In the genomic region with DNA sequence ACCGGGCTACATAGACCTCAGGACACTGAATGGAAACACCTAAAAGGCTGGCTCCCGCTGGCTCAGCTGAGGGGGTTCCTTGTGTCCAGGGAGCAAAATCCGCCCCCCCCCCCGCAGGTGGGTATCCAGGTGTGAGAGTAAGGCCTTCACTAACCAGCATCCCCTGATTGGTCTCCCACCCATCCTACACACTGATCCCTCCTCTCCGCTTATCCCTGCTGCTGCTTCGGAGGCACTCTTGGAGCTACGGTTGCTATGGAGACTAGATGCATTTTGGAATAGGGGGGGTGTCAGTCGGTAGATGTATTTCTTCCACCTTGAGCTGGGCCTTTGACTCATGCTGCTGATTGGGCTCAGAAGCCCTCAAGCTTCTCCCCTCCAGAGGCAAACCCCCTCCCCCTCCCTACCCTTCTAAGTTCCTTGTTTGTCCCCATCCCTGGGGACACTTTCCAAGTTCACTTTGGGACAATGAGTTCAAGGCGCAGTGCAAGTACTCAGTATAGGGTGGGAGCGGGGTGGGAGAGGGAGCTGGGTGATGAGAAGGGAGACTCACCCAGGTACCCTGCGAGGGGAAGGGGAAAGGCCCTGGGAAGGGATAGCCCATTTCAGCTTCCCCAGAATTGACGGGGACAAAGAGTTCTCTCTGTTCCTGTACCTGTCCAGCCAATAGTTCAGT, we compare ENCODE assay signal across 8 mouse cellular contexts. TPM values are rescaled to one million over a fixed set of nuclear protein-coding genes. Genes with fewer than 3 reads are reported as not detected.
DNase-seq lines count a peak whose midpoint lies in the region; ATAC-seq and TF ChIP-seq lines count a peak whose summit lies in the region.

No protein-coding gene starts in this region.

- TF ChIP-seq CTCF in cortical plate, adult 2 months (IDR thresholded peaks at IDR 0.05; ENCODE audit: extremely low read depth, insufficient read depth, low read length), result no peak

- 8% methylated on average over 12 of the region's 12 CpGs for WGBS in heart, embryonic 13.5 days
- 4% methylated on average over 12 of the region's 12 CpGs for WGBS in intestine, embryonic 16.5 days
- 5% methylated on average over 12 of the region's 12 CpGs for WGBS in neural tube, embryonic 13.5 days

- H3K4me2 ChIP-seq in heart, embryonic 13.5 days, result peak overlapping the region; percentile 76
- H3K4me2 ChIP-seq in intestine, embryonic 16.5 days (ENCODE audit: low read depth, low read length), result peak overlapping the region; percentile 77
- H3K4me2 ChIP-seq in neural tube, embryonic 13.5 days, result peak overlapping the region; percentile 87

- DNase-seq in heart, postnatal 25 days (ENCODE audit: low spot score), result no peak
- DNase-seq in T-cell, adult 2 months (ENCODE audit: low spot score), result no peak
- no peak for DNase-seq in adrenal gland, postnatal 14 days

- H3K27ac ChIP-seq in heart, embryonic 13.5 days (replicated peaks), result no peak overlapping the region
- peak overlapping the region; percentile 95 for H3K27ac ChIP-seq in cortical plate, adult 2 months (ENCODE audit: insufficient read depth, low read length)
- no peak overlapping the region for H3K27ac ChIP-seq in intestine, embryonic 16.5 days (ENCODE audit: low read length)
- H3K27ac ChIP-seq in neural tube, embryonic 13.5 days (replicated peaks), result peak overlapping the region; percentile 86

- intact Hi-C loops in heart, postnatal 25 days (cut with DNase I), result no loop called here

- H3K9me3 ChIP-seq in heart, embryonic 13.5 days, result no peaks in the 10 kb centered on the region
- no peaks in the 10 kb centered on the region for H3K9me3 ChIP-seq in intestine, embryonic 16.5 days (ENCODE audit: control insufficient read depth, low read length)
- H3K9me3 ChIP-seq in neural tube, embryonic 13.5 days, result no peaks in the 10 kb centered on the region

- TF ChIP-seq POLR2A in cortical plate, adult 2 months (IDR thresholded peaks at IDR 0.05; ENCODE audit: extremely low read depth, insufficient read depth, low read length), result peak; percentile 81

- no peaks in the 10 kb centered on the region for H3K36me3 ChIP-seq in heart, embryonic 13.5 days
- no peaks in the 10 kb centered on the region for H3K36me3 ChIP-seq in intestine, embryonic 16.5 days (ENCODE audit: control insufficient read depth, insufficient read depth, low read length)
- H3K36me3 ChIP-seq in neural tube, embryonic 13.5 days, result peaks cover 4% of the 10 kb centered on the region

- no peak overlapping the region for H3K9ac ChIP-seq in heart, embryonic 13.5 days
- H3K9ac ChIP-seq in intestine, embryonic 16.5 days (ENCODE audit: low read depth, low read length), result no peak overlapping the region
- H3K9ac ChIP-seq in neural tube, embryonic 13.5 days, result peak overlapping the region; percentile 96

- H3K4me1 ChIP-seq in heart, embryonic 13.5 days, result peaks cover 40% of the 10 kb centered on the region
- H3K4me1 ChIP-seq in cortical plate, adult 2 months (ENCODE audit: control insufficient read depth, insufficient read depth, low read length), result peaks cover 12% of the 10 kb centered on the region
- peaks cover 40% of the 10 kb centered on the region for H3K4me1 ChIP-seq in intestine, embryonic 16.5 days (ENCODE audit: control insufficient read depth, insufficient read depth, low read length)
- H3K4me1 ChIP-seq in neural tube, embryonic 13.5 days (replicated peaks), result peaks cover 54% of the 10 kb centered on the region

- H3K4me3 ChIP-seq in heart, embryonic 13.5 days, result peak overlapping the region; percentile 53
- H3K4me3 ChIP-seq in cortical plate, adult 2 months (ENCODE audit: insufficient read depth, low read length), result peak overlapping the region; percentile 48
- peak overlapping the region; percentile 51 for H3K4me3 ChIP-seq in intestine, embryonic 16.5 days (ENCODE audit: low read length)
- H3K4me3 ChIP-seq in neural tube, embryonic 13.5 days, result peak overlapping the region; percentile 82

- H3K27me3 ChIP-seq in heart, embryonic 13.5 days (replicated peaks), result peaks cover 90% of the 10 kb centered on the region
- peaks cover 59% of the 10 kb centered on the region for H3K27me3 ChIP-seq in intestine, embryonic 16.5 days (replicated peaks; ENCODE audit: control insufficient read depth, insufficient read depth, low read length)
- peaks cover 57% of the 10 kb centered on the region for H3K27me3 ChIP-seq in neural tube, embryonic 13.5 days

- ATAC-seq in heart, embryonic 13.5 days (ENCODE audit: extremely low read depth, insufficient number of reproducible peaks, low FRiP score, low TSS enrichment), result no peak
- ATAC-seq in intestine, embryonic 16.5 days, result no peak
- peak; percentile 67 for ATAC-seq in neural tube, embryonic 13.5 days (ENCODE audit: low read depth)
- no peak for ATAC-seq in erythroid progenitor cell, adult 5-6 weeks (replicated peaks; ENCODE audit: low FRiP score, poor library complexity, severe bottlenecking)

RNA-seq across cellular contexts. Expression of gene Agap2, which starts 3.1 kb away (rescaled TPM):
- not detected in 2 replicates for polyA plus RNA-seq in heart, embryonic 13.5 days (2015; fragmentation: Nextera tagmentation; extraction: Ambion mirVana)
- 1 to 10 TPM; 5.9 to 7.3 TPM for total RNA-seq in heart, postnatal 25 days (2021)
- polyA plus RNA-seq in cortical plate, adult 2 months (2012; rRNA removed), result 383 and 414 TPM in 2 replicates
- polyA plus RNA-seq in intestine, embryonic 16.5 days (2015; fragmentation: Nextera tagmentation; extraction: Ambion mirVana), result 0.05 and 0.21 TPM in 2 replicates
- polyA plus RNA-seq in neural tube, embryonic 13.5 days (2015; fragmentation: Nextera tagmentation; extraction: Ambion mirVana), result 1.9 and 2.3 TPM in 2 replicates
- 1.1 and 3.8 TPM in 2 replicates for total RNA-seq in erythroid progenitor cell, adult 5-6 weeks (2015; ENCODE audit: low replicate concordance)
- total RNA-seq in erythroid progenitor cell, adult 5-6 weeks (2017; ENCODE audit: low replicate concordance), result 2.2 and 51.8 TPM in 2 replicates
- 6.9 and 14.3 TPM in 2 replicates for total RNA-seq in adrenal gland, postnatal 14 days (2021)

RNA-seq across cellular contexts. Expression of gene Tspan31, which starts 8.1 kb away (rescaled TPM):
- polyA plus RNA-seq in heart, embryonic 13.5 days (2015; fragmentation: Nextera tagmentation; extraction: Ambion mirVana), result 110 and 114 TPM in 2 replicates
- total RNA-seq in heart, postnatal 25 days (2021), result 10 to 100 TPM; 43.4 to 47.4 TPM
- polyA plus RNA-seq in cortical plate, adult 2 months (2012; rRNA removed), result 81.3 and 88.3 TPM in 2 replicates
- 189 and 206 TPM in 2 replicates for polyA plus RNA-seq in intestine, embryonic 16.5 days (2015; fragmentation: Nextera tagmentation; extraction: Ambion mirVana)
- 125 and 136 TPM in 2 replicates for polyA plus RNA-seq in neural tube, embryonic 13.5 days (2015; fragmentation: Nextera tagmentation; extraction: Ambion mirVana)
- total RNA-seq in erythroid progenitor cell, adult 5-6 weeks (2015; ENCODE audit: low replicate concordance), result 13.0 and 18.0 TPM in 2 replicates
- total RNA-seq in erythroid progenitor cell, adult 5-6 weeks (2017; ENCODE audit: low replicate concordance), result 6.6 and 8.5 TPM in 2 replicates
- 76.3 and 96.5 TPM in 2 replicates for total RNA-seq in adrenal gland, postnatal 14 days (2021)

RNA-seq across cellular contexts. Expression of gene Cdk4, which starts 14.8 kb away (rescaled TPM):
- 1,002 and 1,117 TPM in 2 replicates for polyA plus RNA-seq in heart, embryonic 13.5 days (2015; fragmentation: Nextera tagmentation; extraction: Ambion mirVana)
- total RNA-seq in heart, postnatal 25 days (2021), result 10 to 100 TPM; 76.1 to 83.3 TPM
- 134 and 139 TPM in 2 replicates for polyA plus RNA-seq in cortical plate, adult 2 months (2012; rRNA removed)
- 1,474 and 1,595 TPM in 2 replicates for polyA plus RNA-seq in intestine, embryonic 16.5 days (2015; fragmentation: Nextera tagmentation; extraction: Ambion mirVana)
- polyA plus RNA-seq in neural tube, embryonic 13.5 days (2015; fragmentation: Nextera tagmentation; extraction: Ambion mirVana), result 1,139 and 1,291 TPM in 2 replicates
- total RNA-seq in erythroid progenitor cell, adult 5-6 weeks (2015; ENCODE audit: low replicate concordance), result 84.3 and 107 TPM in 2 replicates
- total RNA-seq in erythroid progenitor cell, adult 5-6 weeks (2017; ENCODE audit: low replicate concordance), result 42.7 and 99.2 TPM in 2 replicates
- 242 and 253 TPM in 2 replicates for total RNA-seq in adrenal gland, postnatal 14 days (2021)

RNA-seq across cellular contexts. Expression of gene March9, which starts 18.2 kb away (rescaled TPM):
- 0.12 and 0.18 TPM in 2 replicates for polyA plus RNA-seq in heart, embryonic 13.5 days (2015; fragmentation: Nextera tagmentation; extraction: Ambion mirVana)
- 1 to 10 TPM; 2.3 to 2.5 TPM for total RNA-seq in heart, postnatal 25 days (2021)
- polyA plus RNA-seq in cortical plate, adult 2 months (2012; rRNA removed), result 11.8 TPM in 2 replicates
- polyA plus RNA-seq in intestine, embryonic 16.5 days (2015; fragmentation: Nextera tagmentation; extraction: Ambion mirVana), result 0.40 and 0.50 TPM in 2 replicates
- polyA plus RNA-seq in neural tube, embryonic 13.5 days (2015; fragmentation: Nextera tagmentation; extraction: Ambion mirVana), result 5.4 and 6.3 TPM in 2 replicates
- not detected in 2 replicates for total RNA-seq in erythroid progenitor cell, adult 5-6 weeks (2015; ENCODE audit: low replicate concordance)
- total RNA-seq in erythroid progenitor cell, adult 5-6 weeks (2017; ENCODE audit: low replicate concordance), result not detected in 2 replicates
- total RNA-seq in adrenal gland, postnatal 14 days (2021), result 6.2 and 8.0 TPM in 2 replicates

RNA-seq across cellular contexts. Expression of gene Cyp27b1, which starts 30.1 kb away (rescaled TPM):
- polyA plus RNA-seq in heart, embryonic 13.5 days (2015; fragmentation: Nextera tagmentation; extraction: Ambion mirVana), result 0.10 and 0.21 TPM in 2 replicates
- under 1 TPM in 1 of 2 experiments, not detected in 1; 0.14 TPM for total RNA-seq in heart, postnatal 25 days (2021)
- polyA plus RNA-seq in cortical plate, adult 2 months (2012; rRNA removed), result 0.67 and 0.78 TPM in 2 replicates
- polyA plus RNA-seq in intestine, embryonic 16.5 days (2015; fragmentation: Nextera tagmentation; extraction: Ambion mirVana), result 0.05 and 0.11 TPM in 2 replicates
- polyA plus RNA-seq in neural tube, embryonic 13.5 days (2015; fragmentation: Nextera tagmentation; extraction: Ambion mirVana), result 0.12 and 0.28 TPM in 2 replicates
- not detected in 2 replicates for total RNA-seq in erythroid progenitor cell, adult 5-6 weeks (2015; ENCODE audit: low replicate concordance)
- total RNA-seq in erythroid progenitor cell, adult 5-6 weeks (2017; ENCODE audit: low replicate concordance), result not detected in 2 replicates
- 0.26 and 0.41 TPM in 2 replicates for total RNA-seq in adrenal gland, postnatal 14 days (2021)

Comparison
In these comparisons a context has a peak if more than half of its experiments do, and no peak if none do; other contexts are left out.
1. H3K27ac ChIP-seq: peak in cortical plate, adult 2 months (single experiment) and neural tube, embryonic 13.5 days (single experiment); none in heart, embryonic 13.5 days (single experiment) and intestine, embryonic 16.5 days (single experiment).
2. RNA of gene Agap2, which starts 3.1 kb away (polyA plus RNA-seq): 383 to 414 TPM in cortical plate, adult 2 months; 1.9 to 2.3 TPM in neural tube, embryonic 13.5 days, 0.05 to 0.21 TPM in intestine, embryonic 16.5 days and not detected in heart, embryonic 13.5 days; every median in the first group is over 100 times any median in the second.
3. Peak in every context shown above with its lines, with median percentiles within 50 percentile points of each other: H3K4me2 ChIP-seq and H3K4me3 ChIP-seq.